20 mouse cellular contexts compared by ENCODE assay signal in the genomic region with DNA sequence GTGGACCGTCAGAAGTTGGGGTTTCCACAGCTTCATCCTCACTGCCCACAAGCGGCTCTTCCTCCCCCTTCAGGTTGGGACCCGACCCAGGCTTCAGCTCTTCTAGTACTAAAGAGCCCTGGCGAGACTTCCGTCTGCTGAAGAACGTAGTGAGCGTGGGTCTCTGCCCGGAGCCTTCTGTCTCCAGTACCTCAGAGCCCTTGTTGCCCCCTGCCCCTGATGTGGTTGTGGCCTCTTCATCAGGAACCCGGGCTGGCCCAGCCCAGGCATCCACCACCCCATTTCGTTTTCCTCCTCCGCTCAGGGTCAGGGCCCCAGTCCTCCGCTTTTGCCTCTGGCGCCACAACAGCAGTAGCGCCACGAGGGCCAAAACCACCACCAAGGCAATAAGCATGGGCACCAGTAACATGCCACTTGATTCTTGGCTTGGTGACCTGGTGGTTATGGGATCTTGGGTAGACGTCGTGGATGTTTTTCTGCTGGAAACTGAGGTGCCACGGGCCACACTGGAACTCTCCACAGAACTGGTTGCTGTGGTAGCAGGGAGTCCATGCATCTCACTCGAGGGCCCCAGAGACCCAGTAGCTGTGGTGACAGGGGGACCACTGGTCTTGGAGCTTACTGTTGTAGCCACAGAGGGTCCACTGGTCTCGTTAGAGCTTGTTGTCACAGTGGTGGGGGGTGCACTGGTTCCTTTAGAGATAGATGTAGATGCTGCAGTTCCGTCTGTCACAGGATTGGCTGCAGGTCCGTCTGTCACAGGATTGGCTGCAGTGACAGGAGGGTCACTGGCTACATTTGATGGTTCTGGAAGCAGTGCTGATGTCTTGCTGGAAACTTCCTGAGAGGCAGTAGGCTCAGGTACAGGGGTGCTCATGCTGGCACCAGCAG. TPM values are rescaled to one million over a fixed set of nuclear protein-coding genes. Genes with fewer than 3 reads are reported as not detected.
DNase-seq lines count a peak whose midpoint lies in the region; ATAC-seq and TF ChIP-seq lines count a peak whose summit lies in the region.
"Had no signal": no experiment of that assay in that cellular context is flagged by ENCODE, and none has a peak within 500 bp of the region (broad histone marks: within the 10 kb centered on the region; RNA-seq: fewer than 3 reads in every experiment).

No protein-coding gene starts in this region.

- H3K4me2 ChIP-seq in liver, embryonic 14.5 days (ENCODE audit: low read depth): peak overlapping the region; percentile 67
- H3K4me2 ChIP-seq: forebrain, embryonic 12.5 days; heart, embryonic 13.5 days; kidney, embryonic 15.5 days; limb, embryonic 15.5 days; midbrain, embryonic 12.5 days had no signal

- H3K9ac ChIP-seq in liver, embryonic 14.5 days (replicated peaks): peak overlapping the region; percentile 66; the same call in 1 of the 2 replicates
- H3K9ac ChIP-seq: forebrain, embryonic 12.5 days; heart, embryonic 13.5 days; kidney, embryonic 15.5 days; limb, embryonic 15.5 days; midbrain, embryonic 12.5 days had no signal

- no peaks in the 10 kb centered on the region for H3K27me3 ChIP-seq in G1E (ENCODE audit: insufficient read depth, low read length)
- H3K27me3 ChIP-seq in liver, embryonic 14.5 days (ENCODE audit: control insufficient read depth, insufficient read depth, low read length): no peaks in the 10 kb centered on the region
- H3K27me3 ChIP-seq: forebrain, embryonic 12.5 days; heart, embryonic 13.5 days; kidney, embryonic 15.5 days; limb, embryonic 15.5 days; midbrain, embryonic 12.5 days had no signal

- peaks cover 88% of the 10 kb centered on the region for H3K4me1 ChIP-seq in G1E (ENCODE audit: insufficient read depth, low read depth, low read length)
- peaks cover 28 to 46% of the 10 kb centered on the region in 2 experiments for H3K4me1 ChIP-seq in liver, embryonic 14.5 days (replicated peaks; ENCODE audit: control insufficient read depth in 2 of 2, insufficient read depth in 2 of 2, low read length in 1 of 2)
- H3K4me1 ChIP-seq: embryonic facial prominence, embryonic 10.5 days; forebrain, embryonic 12.5 days; limb, embryonic 15.5 days; midbrain, embryonic 12.5 days had no signal

- ATAC-seq in G1E (ENCODE audit: extremely low read depth, insufficient number of reproducible peaks, low FRiP score, poor library complexity, severe bottlenecking): no peak
- ATAC-seq in liver, embryonic 14.5 days (ENCODE audit: insufficient read depth): no peak
- ATAC-seq in neutrophil, adult 5-6 weeks (ENCODE audit: extremely low read depth, insufficient number of reproducible peaks, low FRiP score, poor library complexity, severe bottlenecking): 0 out of 2 replicates have a peak, but pooled peaks have one; percentile 13
- ATAC-seq: hindbrain, embryonic 16.5 days had no signal

- 55% methylated on average over 22 of the region's 22 CpGs for WGBS in liver, embryonic 14.5 days (ENCODE audit: insufficient replicate concordance)

- H3K4me3 ChIP-seq in G1E (ENCODE audit: low read depth, low read length): peak overlapping the region; percentile 75
- peak overlapping the region; percentile 54 to 55 for H3K4me3 ChIP-seq in liver, embryonic 14.5 days (ENCODE audit: insufficient read depth in 1 of 2, low read depth in 2 of 2, low read length in 2 of 2)
- H3K4me3 ChIP-seq: embryonic facial prominence, embryonic 10.5 days; forebrain, embryonic 12.5 days; gastrocnemius, adult 2 months; heart, embryonic 13.5 days; kidney, embryonic 15.5 days; left cerebral cortex, adult 2 months; limb, embryonic 15.5 days; midbrain, embryonic 12.5 days had no signal

- peak; percentile 47 for DNase-seq in CD4-positive, CD25-positive, alpha-beta regulatory T cell, adult 2 months (ENCODE audit: low read depth, low spot score)
- DNase-seq in G1E (ENCODE audit: low spot score): no peak
- DNase-seq in liver, embryonic 14.5 days (ENCODE audit: low read depth in 3 of 3, low spot score in 3 of 3): no peak
- no peak for DNase-seq in adrenal gland, postnatal 4 days (ENCODE audit: low spot score in 2 of 2)
- DNase-seq in lung, postnatal 14 days: no peak
- no peak for DNase-seq in right cerebral cortex, postnatal 10 days (ENCODE audit: low spot score in 2 of 2)
- DNase-seq: adrenal gland, postnatal 14 days; cerebellum, adult 11-12 months; gastrocnemius, adult 2 months; right cerebral cortex, adult 18-20 months had no signal

- no peak for TF ChIP-seq CTCF in G1E (IDR thresholded peaks at IDR 0.05; ENCODE audit: low read depth, low read length)
- no peak for TF ChIP-seq CTCF in liver, embryonic 14.5 days (IDR thresholded peaks at IDR 0.05; ENCODE audit: low read depth)

- peaks cover 61% of the 10 kb centered on the region for H3K36me3 ChIP-seq in G1E (replicated peaks)
- no peaks in the 10 kb centered on the region for H3K36me3 ChIP-seq in liver, embryonic 14.5 days (replicated peaks; ENCODE audit: control insufficient read depth, insufficient read depth, low read depth)
- H3K36me3 ChIP-seq: embryonic facial prominence, embryonic 10.5 days; forebrain, embryonic 12.5 days; heart, embryonic 13.5 days; kidney, embryonic 15.5 days; limb, embryonic 15.5 days; midbrain, embryonic 12.5 days had no signal

- H3K27ac ChIP-seq in liver, embryonic 14.5 days: peak overlapping the region; percentile 70; the same call in 1 of the 2 replicates
- H3K27ac ChIP-seq: embryonic facial prominence, embryonic 10.5 days; forebrain, embryonic 12.5 days; gastrocnemius, adult 2 months; heart, embryonic 13.5 days; kidney, embryonic 15.5 days; left cerebral cortex, adult 2 months; limb, embryonic 15.5 days; midbrain, embryonic 12.5 days had no signal

- H3K9me3 ChIP-seq in G1E (replicated peaks): no peaks in the 10 kb centered on the region
- no peaks in the 10 kb centered on the region for H3K9me3 ChIP-seq in liver, embryonic 14.5 days (ENCODE audit: control insufficient read depth, low read length)
- H3K9me3 ChIP-seq: embryonic facial prominence, embryonic 10.5 days; forebrain, embryonic 12.5 days; heart, embryonic 13.5 days; kidney, embryonic 15.5 days; limb, embryonic 15.5 days; midbrain, embryonic 12.5 days had no signal

- TF ChIP-seq EP300 in liver, embryonic 14.5 days (IDR thresholded peaks at IDR 0.05; ENCODE audit: low read depth): no peak

RNA-seq across cellular contexts. Expression of a gene that starts 1.2 kb away (rescaled TPM):
- total RNA-seq in G1E (2014; fragmentation: Nextera tagmentation) (52.8 and 55.4 TPM in 2 replicates), G1E (2017) (251 and 278 TPM in 2 replicates)
- polyA plus RNA-seq in G1E (2012): 81.4 and 90.2 TPM in 2 replicates
- 8.0 and 10.8 TPM in 2 replicates for polyA plus RNA-seq in liver, embryonic 14.5 days (2012; rRNA removed)
- 7.9 and 8.0 TPM in 2 replicates for polyA plus RNA-seq in liver, embryonic 14.5 days (2014; fragmentation: Nextera tagmentation; extraction: Ambion mirVana)
- total RNA-seq in neutrophil, adult 5-6 weeks (2017): 66.1 and 71.7 TPM in 2 replicates
- total RNA-seq in adrenal gland, postnatal 4 days (2021): 1 to 10 TPM; 1.8 to 2.1 TPM
- polyA plus RNA-seq: hindbrain, embryonic 16.5 days; neural tube, embryonic 14.5 days had no signal

RNA-seq across cellular contexts. Expression of a gene that starts 14.4 kb away (rescaled TPM):
- 4.5 and 8.0 TPM in 2 replicates for total RNA-seq in G1E (2014; fragmentation: Nextera tagmentation)
- 2.0 and 3.7 TPM in 2 replicates for total RNA-seq in G1E (2017)
- polyA plus RNA-seq in G1E (2012): 1.2 and 1.9 TPM in 2 replicates
- 35.6 and 35.9 TPM in 2 replicates for polyA plus RNA-seq in liver, embryonic 14.5 days (2012; rRNA removed)
- 48.6 and 49.2 TPM in 2 replicates for polyA plus RNA-seq in liver, embryonic 14.5 days (2014; fragmentation: Nextera tagmentation; extraction: Ambion mirVana)
- 1.4 and 3.8 TPM in 2 replicates for total RNA-seq in neutrophil, adult 5-6 weeks (2017)
- 10 to 100 TPM in 1 of 2 experiments, 1 to 10 TPM in 1; 5.7 to 12.0 TPM for total RNA-seq in adrenal gland, postnatal 4 days (2021)
- polyA plus RNA-seq: neural tube, embryonic 14.5 days had no signal

RNA-seq across cellular contexts. Expression of a gene that starts 45.3 kb away (rescaled TPM):
- total RNA-seq in G1E (2014; fragmentation: Nextera tagmentation): 39.5 and 42.1 TPM in 2 replicates
- total RNA-seq in G1E (2017): 42.2 and 50.8 TPM in 2 replicates
- polyA plus RNA-seq in G1E (2012): 134 and 143 TPM in 2 replicates
- 5.3 and 6.4 TPM in 2 replicates for polyA plus RNA-seq in liver, embryonic 14.5 days (2012; rRNA removed)
- polyA plus RNA-seq in liver, embryonic 14.5 days (2014; fragmentation: Nextera tagmentation; extraction: Ambion mirVana): 7.6 and 8.5 TPM in 2 replicates
- 156 and 166 TPM in 2 replicates for total RNA-seq in neutrophil, adult 5-6 weeks (2017)
- total RNA-seq in adrenal gland, postnatal 4 days (2021): 1 to 10 TPM; 1.9 to 2.0 TPM

RNA-seq across cellular contexts. Expression of a gene that starts 49.3 kb away (rescaled TPM):
- total RNA-seq in G1E (2014; fragmentation: Nextera tagmentation) (2.9 TPM in 1 of 2 replicates, not detected in the other), G1E (2017) (0.17 TPM in 1 of 2 replicates, not detected in the other)
- polyA plus RNA-seq in G1E (2012): not detected in 2 replicates
- polyA plus RNA-seq in liver, embryonic 14.5 days (2012; rRNA removed): 0.08 and 0.11 TPM in 2 replicates
- polyA plus RNA-seq in liver, embryonic 14.5 days (2014; fragmentation: Nextera tagmentation; extraction: Ambion mirVana): not detected in 2 replicates
- 2.1 TPM in 1 of 2 replicates, not detected in the other for total RNA-seq in neutrophil, adult 5-6 weeks (2017)
- 100 to 1,000 TPM in 1 of 2 experiments, not detected in 1; 137 TPM for total RNA-seq in adrenal gland, postnatal 4 days (2021)
- total RNA-seq: adrenal gland, postnatal 14 days; gastrocnemius, adult 2 months; left cerebral cortex, adult 2 months had no signal
- polyA plus RNA-seq: embryonic facial prominence, embryonic 10.5 days; forebrain, embryonic 12.5 days; heart, embryonic 13.5 days; hindbrain, embryonic 16.5 days; kidney, embryonic 15.5 days; limb, embryonic 15.5 days; midbrain, embryonic 12.5 days; neural tube, embryonic 14.5 days had no signal

RNA-seq across cellular contexts. Expression of a gene that starts 59.4 kb away (rescaled TPM):
- 23.3 and 37.2 TPM in 2 replicates for total RNA-seq in G1E (2014; fragmentation: Nextera tagmentation)
- 79.3 and 84.6 TPM in 2 replicates for total RNA-seq in G1E (2017)
- polyA plus RNA-seq in G1E (2012): 71.8 and 73.7 TPM in 2 replicates
- 17.6 and 27.6 TPM in 2 replicates for polyA plus RNA-seq in liver, embryonic 14.5 days (2012; rRNA removed)
- polyA plus RNA-seq in liver, embryonic 14.5 days (2014; fragmentation: Nextera tagmentation; extraction: Ambion mirVana): 17.4 and 18.4 TPM in 2 replicates
- 54.4 and 58.3 TPM in 2 replicates for total RNA-seq in neutrophil, adult 5-6 weeks (2017)
- total RNA-seq in adrenal gland, postnatal 4 days (2021): 10 to 100 TPM; 77.6 to 84.4 TPM

Comparison
In these comparisons a context has a peak if more than half of its experiments do, and no peak if none do; other contexts are left out.
1. RNA of a gene that starts 1.2 kb away (total RNA-seq): 52.8 to 278 TPM in G1E and 66.1 to 71.7 TPM in neutrophil, adult 5-6 weeks; 1.8 to 2.1 TPM in adrenal gland, postnatal 4 days; every median in the first group is over 10 times any median in the second.
2. RNA of a gene that starts 45.3 kb away (total RNA-seq): 156 to 166 TPM in neutrophil, adult 5-6 weeks and 39.5 to 50.8 TPM in G1E; 1.9 to 2.0 TPM in adrenal gland, postnatal 4 days; every median in the first group is over 10 times any median in the second.